Mouse (Mus musculus): Measurements from ENCODE around the gene Zfp513.

DNA sequence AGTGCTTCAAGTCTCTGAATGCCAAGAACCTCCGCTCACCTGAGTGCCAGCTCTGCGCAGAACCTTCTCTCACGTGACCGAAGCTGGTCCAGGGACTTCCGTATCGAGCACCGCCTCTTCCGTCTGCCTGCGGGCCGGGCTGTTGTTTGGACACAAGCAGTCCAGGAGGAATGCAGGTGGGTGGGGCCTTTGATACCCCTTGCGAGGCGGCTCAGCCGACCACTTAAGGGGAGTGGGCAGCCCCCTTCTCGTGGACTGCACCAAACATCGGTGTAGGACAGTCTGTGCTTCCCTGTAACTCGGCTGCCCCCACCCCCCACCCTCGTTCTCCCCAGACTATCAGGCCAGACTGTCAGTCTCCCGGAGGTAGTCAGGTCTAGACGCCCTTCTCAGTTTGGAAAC is 48.0 kb downstream of the Zfp513 start, which contains the start of gene Mpv17:
- TF ChIP-seq CTCF (IDR thresholded peaks at IDR 0.05; ENCODE audit: low read depth) (no peak), EP300 (IDR thresholded peaks at IDR 0.05; ENCODE audit: low read depth) (no peak)
